Mouse (Mus musculus) spleen, postnatal 14 days (tissue): ENCODE data around the gene Chst8.

Experiments used
- DNase-seq, 2 experiments: peaks; one replicate each; pipeline ENCODE4 v3.0.0; 2021 to 2022; ENCODE audit warnings: low spot score in 2 of 2

Gene Chst8

DNA sequence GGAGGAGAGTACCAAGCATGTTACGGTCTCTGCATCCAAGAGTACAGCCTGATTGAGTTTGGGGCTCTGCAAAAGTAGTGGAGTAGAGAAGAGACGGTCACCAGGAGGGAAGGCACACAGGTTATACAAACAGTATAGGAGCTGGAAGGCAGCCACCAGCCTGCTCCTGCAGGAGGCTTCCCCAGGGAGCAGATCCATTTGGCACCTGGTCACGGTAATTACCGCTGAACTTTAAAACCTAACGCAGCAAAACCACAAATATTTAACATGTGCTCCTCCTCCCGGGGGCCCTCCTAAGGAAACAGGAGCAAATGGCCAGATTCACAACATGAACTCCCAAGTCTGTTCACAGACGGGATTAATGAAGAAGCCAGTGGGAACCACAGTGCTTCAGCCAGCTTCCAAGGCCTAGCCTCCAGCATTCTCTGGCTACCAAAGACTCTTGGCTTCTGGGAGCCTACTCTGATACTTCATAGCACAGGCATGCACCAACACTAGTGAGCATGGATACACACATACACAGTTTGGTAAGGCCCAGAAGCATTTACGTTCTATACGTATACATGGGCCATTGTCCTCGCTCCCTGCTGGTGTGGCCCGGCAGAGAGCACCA is 97.6 kb downstream of the Chst8 start:
- no peak for DNase-seq

DNA sequence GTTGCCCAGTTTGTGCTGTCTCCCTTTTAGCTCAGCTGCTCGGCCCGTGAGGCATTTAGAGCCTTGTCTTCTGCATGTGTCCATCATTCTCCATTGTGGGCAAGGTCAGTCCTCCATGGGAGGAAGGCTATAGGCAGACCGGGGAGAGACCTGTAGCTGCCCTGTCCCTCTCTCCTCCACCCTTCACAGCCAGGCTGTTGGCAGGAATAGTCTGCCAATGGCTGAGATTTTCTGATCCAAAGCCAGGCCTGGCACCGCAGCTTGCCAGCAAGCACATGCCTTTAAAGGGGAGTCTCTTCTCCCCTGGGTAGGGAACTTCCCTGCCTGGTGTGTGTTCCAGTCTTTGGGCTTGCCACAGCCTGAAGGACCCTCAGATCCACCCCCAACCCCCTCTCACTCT is 103.4 kb downstream of the Chst8 start:
- DNase-seq = no peak

DNA sequence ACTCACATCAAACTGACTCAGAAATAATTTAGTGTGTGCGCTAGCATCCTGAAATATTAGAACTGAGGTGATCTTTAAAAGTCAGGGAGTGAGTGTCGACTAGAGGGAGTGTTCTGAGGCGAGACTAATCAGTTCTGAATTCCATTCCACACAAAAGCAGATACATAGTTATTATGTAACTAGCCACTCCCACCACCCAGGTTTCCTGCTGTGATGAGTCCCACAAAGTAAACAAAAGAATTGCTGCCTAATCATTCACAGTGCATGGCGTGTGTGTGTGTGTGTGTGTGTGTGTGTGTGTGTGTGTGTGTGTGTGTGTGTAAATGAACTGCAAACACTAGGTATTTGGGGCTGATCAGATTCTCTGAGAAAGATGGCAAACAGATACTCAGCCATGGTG is 108.1 kb downstream of the Chst8 start:
- no peak for DNase-seq

DNA sequence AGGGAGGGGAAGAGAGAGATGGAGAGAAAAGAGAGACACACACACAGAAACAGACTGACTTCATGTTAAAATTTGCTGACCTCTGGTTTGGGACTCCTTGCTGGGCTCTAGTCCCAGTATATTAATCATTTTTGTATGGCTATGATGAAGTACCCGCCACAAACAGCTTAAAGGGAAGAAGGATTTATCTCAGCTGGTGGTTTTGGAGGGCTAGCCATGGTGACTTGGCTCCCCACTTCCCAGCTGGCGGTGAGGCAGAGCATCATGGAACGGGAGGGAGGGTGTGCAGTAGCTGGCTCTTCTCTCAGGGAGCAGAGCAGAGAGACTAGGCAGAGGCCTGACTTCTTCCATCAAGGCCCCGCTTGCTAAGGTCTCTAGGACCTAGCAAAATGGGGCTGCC is 109.1 kb downstream of the Chst8 start:
- DNase-seq = no peak

DNA sequence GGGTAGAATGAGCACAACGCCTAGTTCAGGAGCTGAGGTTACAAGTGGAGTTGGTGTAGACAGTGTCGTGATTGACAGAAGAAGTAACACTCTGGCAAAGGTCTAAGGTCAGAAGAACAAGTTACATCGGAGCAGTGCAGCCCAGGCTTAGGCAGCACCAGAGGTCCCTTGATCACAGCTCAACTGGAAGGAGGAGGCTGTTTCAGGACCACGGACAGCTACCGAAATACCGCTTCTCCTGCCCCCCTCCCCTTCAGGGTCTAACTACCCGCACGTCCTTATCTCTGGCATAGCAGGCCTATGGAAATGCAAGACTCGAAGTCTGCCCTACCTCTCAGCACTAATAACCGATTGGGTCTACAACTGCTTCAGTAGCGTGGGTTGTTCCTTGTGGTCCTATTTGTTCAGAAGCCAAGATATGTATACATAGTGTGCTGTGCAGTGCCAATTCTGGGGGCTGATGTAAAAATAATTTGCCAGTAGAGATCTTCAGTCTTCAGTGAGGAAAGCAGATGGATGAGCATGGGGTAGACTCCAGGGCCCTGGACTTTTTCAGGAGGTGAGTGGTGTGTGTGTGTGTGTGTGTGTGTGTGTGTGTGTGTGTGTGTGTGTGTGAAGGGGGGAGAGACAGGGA is 109.7 kb downstream of the Chst8 start:
- no peak for DNase-seq

DNA sequence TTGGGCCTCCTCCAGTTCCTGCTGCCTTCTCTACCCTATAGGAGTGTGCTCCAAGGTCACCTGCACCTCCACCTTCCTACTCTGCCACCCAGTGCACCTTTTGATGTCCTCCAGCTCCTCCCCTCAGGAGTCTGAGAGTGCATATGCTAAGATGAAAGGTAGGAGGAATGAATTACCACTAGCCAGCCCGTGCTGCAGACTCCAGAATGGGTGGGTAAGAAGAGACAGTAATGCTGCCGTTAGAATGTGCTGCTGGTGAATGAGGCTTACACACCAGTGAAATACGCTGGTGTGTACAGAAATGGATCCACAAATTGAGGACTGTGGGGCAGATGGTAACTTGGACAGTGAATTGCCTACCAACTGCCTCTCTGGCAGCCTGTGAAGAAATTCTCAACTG is 112.6 kb downstream of the Chst8 start:
- no peak for DNase-seq

DNA sequence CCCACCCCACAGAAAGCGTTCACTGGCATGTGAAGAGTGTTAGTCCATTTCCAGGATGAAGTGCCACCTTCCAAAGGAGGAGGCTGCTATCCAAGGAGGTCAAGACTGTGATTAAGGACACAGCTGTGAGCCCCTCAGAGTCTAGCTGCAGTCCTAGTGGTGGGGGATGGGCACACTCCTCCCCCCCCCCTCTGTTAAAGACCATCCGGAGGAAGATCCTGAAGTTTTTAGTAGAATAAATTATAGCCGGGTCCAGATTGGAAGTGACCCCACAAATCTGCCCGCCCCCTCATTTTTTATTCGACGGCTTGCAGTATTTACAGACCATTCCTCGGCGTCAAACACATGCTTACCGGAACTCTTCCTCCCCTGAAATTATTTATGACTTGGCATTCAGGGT is 114.3 kb downstream of the Chst8 start:
- no peak for DNase-seq

DNA sequence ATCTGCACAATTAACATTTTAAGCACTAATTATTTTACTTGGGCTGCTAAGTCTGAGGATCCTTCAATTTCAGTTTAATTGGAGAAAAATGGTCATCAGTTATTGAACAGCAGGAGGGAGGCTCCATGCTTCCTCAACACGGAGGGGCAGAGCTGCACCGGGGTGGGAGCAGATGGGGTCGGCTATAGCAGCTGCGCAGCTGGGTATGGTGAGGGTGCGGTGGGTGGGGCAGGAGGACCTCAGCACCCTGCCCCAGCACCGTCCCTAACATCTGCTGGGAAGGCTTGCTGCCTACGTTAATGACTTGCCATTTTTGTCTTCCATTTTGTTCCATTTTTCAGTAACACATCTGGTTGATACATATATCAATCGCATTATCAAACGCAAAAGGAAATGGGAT is 116.4 kb downstream of the Chst8 start:
- DNase-seq = no peak

DNA sequence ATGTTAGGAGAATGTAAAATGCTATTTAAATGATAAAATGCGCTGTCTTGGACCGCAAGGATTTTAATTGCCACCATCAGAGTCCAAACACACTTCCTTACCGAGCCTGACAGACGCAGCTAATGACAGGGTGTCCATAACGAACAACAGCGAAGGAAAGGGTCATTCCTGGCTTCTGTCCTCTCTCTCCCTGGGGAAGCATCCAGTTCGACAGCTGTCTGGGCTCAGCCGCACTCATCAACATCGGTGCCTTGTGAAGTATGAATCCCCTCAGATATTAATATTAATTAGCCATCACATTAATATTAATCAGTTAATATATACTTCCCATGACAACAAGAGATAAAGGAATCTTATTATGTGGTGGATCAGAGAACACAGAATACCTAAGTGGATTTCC is 117.6 kb downstream of the Chst8 start:
- DNase-seq = no peak

DNA sequence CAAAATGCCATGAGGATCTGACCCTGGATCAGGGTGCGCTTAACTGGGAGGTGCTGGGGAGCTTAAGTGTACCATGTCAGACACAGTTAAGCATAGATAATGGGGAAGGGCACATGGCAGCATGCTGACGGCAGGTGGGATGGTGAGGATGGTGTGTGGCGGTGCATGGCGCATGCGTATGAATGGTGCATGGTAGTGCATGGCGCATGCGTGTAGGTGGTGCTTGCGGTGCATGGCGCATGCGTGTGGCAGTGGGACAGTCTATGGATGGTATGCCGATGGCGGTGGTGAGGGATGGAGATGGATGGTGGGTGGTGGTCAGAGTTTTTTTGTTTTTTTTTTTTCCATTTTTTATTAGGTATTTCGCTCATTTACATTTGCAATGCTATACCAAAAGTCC is 118.6 kb downstream of the Chst8 start:
- no peak for DNase-seq

DNA sequence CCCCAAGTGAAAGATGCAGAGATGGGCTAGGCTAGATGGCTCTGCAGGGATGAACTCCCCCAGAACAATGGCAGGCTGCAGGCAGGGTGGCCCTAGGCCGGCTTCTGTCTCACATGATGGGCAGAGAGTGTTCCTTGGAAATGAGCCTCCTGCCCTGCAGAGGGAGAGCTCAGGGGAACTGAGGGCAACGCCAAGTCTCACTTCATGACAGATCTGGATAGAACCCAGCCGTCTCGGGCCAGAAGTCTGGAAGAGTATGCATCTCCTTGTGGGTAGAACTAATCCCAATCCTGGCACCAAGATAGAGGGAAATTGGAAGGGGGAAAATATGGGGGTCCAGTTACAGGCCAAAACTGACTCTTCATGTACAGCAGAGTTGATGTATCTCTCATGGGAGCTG is 119.4 kb downstream of the Chst8 start:
- DNase-seq = no peak

DNA sequence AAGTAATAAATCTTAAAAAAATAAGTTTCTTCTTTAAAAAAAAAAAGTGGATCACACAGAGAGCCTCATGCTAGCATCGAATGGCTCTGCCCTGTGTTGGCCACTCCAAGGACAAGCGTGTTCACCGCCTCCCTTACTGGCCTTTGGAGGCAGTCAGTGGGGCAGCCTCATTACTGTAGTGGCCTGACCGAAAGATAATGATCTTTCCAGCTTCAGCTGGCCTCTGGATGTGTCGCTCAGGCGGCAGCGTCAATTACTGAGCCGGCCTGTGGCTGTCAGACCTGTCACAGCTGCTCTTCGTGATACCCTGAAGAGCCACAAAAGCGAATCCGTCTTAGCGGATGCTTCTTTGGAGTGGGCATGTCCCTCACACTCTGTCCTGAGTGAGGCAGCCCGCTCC is 122.4 kb downstream of the Chst8 start:
- no peak for DNase-seq

DNA sequence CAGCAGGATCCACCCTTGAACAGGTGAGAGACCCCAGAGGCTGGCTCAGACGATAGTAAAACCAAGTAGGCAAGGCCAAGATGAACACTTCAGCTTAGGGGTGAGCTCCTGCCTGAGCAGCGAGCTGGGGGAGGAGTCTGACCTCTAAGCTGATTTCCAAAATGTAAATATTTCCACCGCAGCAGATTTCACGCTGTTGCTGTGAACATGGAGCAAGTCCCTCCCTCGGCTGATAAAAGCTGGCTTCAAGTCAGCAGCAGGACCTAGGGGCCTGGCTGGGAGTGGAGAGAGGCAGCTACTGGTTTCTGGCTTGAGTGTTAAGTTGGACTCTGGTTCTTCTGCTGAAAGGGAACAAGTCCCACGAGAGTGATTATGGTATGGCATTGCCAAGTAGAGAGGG is 123.5 kb downstream of the Chst8 start:
- DNase-seq = no peak

DNA sequence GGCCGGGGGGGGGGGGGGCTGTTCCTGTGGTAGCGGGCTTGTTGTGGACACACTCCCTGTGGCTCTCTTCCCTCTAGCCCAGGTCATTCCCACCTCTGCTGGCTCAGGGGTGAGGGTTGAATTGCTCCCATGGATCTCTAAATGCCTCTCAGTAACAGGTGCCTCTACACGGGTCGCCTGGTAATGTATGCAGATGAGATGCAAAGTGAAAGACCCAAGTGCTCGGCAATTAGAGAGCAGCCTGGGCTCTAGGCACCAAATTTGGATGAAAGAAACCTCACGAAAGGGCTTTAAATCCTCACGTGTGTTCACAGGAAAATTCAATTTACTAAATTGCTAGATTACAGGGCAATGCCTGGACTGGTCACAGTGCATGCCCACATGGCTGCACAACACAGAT is 126.7 kb downstream of the Chst8 start:
- DNase-seq = no peak

DNA sequence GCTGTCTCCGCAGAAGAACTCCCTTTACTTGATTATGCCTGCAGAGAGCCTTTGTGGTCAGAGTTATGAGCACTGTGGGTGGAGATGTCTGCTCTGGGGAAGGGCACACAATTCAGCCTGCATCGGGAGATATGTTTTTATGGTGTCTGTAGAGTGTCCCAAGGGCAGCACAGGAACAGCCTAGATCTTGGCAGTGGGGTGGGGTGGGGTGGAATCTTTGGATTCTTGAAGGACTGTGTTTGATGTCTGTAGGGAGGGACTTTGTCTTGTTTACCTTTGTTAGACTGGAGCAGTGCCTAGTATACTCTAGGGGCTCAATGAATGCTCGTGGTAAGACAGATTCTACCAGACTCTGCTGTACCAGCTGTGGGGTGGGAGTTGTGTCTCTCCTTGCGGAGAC is 127.3 kb downstream of the Chst8 start:
- no peak for DNase-seq

DNA sequence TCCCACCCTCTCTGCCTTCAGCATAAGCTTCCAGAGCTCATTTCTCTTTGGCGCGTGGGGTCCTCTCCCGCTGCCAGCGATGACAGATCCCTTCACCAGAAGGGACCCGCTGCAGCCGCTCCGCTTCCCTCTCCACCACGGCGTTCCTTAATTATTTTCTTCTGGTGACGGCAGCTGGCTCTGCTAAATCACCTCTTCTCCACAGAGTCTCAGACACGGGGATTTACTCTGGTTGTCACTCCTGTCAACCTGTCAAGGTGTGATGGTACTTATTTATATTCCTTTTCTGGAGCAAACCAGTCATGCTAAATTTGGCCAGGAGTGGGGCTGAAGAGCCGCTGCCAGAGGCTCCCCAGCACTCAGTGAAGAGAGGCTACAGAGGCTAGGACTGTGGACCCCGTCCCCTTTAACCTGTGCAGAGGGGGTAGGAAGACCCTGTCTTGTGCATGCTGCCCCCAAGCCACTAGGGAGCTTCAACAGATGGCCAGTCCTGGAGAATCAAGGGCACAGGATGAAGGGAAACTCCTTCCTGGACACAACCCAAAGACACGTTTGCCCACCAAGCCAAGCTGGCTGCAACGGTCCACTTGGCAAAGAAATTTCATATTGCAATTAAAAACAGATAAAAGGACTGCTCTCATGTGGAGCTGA is 131.6 kb downstream of the Chst8 start:
- DNase-seq = no peak

DNA sequence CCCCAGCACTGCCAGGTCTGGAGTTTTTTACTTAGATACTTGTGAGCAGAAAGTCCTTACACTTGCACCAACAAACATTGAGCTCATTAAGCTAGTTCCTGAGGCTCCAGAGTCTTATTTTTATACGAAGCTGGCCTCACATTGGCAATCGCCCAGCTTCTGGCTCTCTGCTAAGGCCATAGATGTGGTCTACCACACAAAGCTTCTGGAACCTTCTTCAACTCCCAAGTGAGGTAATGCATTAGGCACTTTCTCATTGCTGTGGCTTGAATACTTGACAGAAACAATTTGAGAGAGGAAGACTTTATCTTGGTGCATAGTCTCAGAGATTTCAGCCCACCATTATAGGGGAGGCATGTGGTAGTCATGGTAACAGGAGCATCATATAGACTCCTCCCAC is 132.6 kb downstream of the Chst8 start:
- DNase-seq = no peak

DNA sequence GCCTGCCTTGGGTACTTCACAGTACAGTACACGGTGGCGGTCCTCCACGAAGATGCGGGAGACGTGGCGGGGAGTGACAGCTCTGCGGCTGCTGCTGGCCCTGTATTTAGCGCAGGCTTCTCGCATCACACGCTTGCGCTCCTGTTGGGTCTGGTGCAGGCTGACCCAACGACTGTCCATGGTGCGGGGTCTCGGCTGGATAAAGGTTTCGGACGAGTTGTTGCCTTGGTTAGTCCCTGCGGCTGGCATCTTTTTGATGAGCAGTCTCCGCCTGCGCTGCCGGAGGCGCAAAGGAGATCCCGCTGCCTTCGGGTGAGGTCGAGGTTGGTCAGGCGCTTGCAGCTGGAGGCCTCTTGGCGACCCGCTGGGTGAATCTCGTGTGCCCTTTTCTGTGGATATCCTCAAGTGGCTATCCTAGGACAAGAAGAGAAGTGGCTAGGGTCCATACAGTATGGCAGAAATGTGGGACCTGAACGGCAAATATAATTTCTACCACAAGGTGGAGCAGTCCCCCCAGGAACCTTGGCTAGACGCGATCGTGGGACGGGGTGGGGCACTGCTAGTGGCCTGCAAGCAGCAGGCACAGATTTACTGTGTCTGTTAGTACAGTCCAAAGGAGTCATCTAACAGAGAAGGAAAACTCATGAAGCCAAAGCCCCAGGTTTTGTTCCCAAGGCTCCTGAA is 136.5 kb downstream of the Chst8 start:
- DNase-seq = peak in 1 of 2 experiments; percentile 42

DNA sequence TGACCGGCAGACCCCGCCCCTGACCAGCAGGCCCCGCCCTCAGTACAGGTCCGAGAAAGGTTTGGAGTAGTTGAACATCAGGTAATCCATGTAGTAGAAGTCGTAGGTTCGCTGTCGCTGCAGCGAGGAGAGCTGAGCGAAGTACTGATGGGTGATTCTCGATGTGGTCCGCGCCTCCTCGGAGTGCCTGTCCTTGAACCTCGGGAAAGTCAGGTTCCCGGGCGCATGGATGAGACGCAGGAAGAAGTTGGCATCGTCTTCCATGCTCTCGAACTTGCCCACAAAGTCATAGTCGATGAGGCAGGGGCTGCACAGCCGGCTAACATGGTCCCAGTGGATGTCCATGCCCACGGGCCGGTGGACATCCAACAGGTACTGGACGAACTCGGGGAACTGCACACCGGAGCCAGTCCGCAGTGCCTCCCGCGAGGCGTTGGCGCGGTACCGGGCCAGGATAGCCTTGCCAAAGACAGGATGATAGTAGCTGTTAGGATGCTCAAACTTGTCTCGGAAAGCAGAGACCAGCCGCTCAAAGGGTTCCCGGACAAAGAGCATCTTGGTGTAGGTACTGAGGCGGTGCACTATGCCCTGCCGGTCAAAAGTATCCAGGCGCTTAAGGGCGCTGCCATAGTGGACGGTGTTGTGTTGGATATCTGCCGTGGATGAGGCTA is 137.3 kb downstream of the Chst8 start:
- no peak for DNase-seq

DNA sequence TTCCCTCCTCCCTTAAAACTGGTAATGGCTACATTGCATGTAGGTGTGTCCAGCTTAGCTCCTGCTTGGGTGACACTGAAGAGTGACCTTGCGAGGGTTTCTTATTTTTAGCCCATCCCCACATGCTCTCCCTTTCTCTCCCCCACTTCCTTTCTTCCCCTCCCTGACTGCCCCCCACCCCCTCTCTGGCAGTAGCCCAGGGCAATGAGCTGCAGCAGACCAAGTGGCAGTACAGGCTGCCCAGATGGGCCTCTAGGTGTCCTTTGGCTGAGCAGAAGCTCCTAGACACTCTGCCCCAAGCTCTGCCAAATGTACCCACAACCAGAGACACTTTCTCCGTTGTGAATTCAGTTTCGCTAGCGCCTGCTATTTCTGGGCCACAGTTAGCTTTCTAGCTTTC is 139.6 kb downstream of the Chst8 start:
- no peak for DNase-seq

DNA sequence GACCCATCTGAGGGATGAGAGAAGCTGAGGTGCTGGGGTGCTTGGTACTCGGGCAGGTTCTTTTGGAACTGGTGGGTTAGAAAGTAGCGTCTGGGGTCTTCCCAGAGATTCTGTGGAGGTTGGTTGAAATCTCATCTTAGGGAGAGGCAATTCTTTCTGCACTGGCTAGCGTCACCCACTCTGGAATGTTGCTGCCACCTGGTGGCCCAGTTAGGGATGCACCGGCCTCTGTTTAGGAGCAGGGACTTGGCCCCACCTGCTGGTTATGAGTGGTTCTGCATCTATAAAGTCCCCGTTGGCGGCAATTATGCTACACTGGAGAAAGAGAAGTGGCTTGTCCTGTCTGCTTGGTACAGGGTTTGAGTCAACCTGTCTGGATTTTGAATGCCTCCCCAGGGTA is 140.6 kb downstream of the Chst8 start:
- peak; percentile 48 to 70 for DNase-seq

DNA sequence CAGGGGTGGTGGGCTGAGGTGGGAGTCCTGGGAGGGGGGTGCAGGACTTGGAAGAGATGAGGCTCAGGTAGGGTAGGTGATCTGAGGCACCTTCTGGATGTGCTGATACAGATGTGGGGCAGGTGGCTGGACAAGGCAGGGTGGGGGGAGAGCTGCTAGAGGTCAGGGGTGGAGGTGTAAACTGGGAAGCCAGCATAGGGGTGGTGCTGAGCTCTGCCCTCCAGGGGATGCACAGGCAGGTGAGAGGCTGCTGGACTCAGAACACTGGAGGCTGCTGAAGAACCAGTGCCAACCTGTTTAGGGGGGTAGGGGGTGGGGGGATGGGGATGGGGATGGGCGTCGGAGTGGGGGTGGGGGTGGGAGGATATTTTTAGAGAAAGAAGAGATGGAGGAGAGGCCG is 141.7 kb downstream of the Chst8 start:
- DNase-seq = no peak
